Mouse (Mus musculus) CD4-positive, CD25-positive, alpha-beta regulatory T cell (primary cell): Measurements from ENCODE around the gene Cntn1. TPM values are rescaled to one million over a fixed set of nuclear protein-coding genes. Genes with fewer than 3 reads are reported as not detected.

ENCODE experiments used
- polyA plus RNA-seq: library from polyadenylated mRNA; unstranded; fragments of 100-300 nt; shearing (Covaris generic); gene quantifications from one replicate; pipeline ENCODE4 v1.2.1, GENCODE M21; 2017

The Cntn1 gene
- 0.07 TPM for polyA plus RNA-seq

GRCm38 (mm10) chr15:92050996-92051352 is at the start of gene Cntn1:
Cntn1 (plus strand) TSS chr15:92051165.

Other genes starting within 250 kb of the Cntn1 start
- gene Smgc, start 212.9 kb upstream of the Cntn1 start, polyA plus RNA-seq = not detected